Comparison of ENCODE assay signal across 10 mouse cellular contexts in genomic region chrX:152973476-152974203, GRCm38 (mm10). TPM values are rescaled to one million over a fixed set of nuclear protein-coding genes. Genes with fewer than 3 reads are reported as not detected.
DNase-seq lines count a peak whose midpoint lies in the region; ATAC-seq and TF ChIP-seq lines count a peak whose summit lies in the region.
"Not testable (repeated sequence)": the region's sequence is repeated elsewhere in the genome, so short reads cannot be mapped to it uniquely, and the experiment has no call there.
"Had no signal": no experiment of that assay in that cellular context is flagged by ENCODE, and none has a peak within 500 bp of the region (broad histone marks: within the 10 kb centered on the region; RNA-seq: fewer than 3 reads in every experiment).

No protein-coding gene starts in this region.

- 20% methylated on average over 6 of the region's 19 CpGs for WGBS in embryonic facial prominence, embryonic 13.5 days
- 38% methylated on average over 5 of the region's 19 CpGs for WGBS in forebrain, postnatal 0 days
- 42% methylated on average over 6 of the region's 19 CpGs for WGBS in intestine, embryonic 15.5 days
- 19% methylated on average over 6 of the region's 19 CpGs for WGBS in limb, embryonic 12.5 days
- WGBS in neural tube, embryonic 11.5 days, result 19% methylated on average over 5 of the region's 19 CpGs

- H3K27ac ChIP-seq in embryonic facial prominence, embryonic 13.5 days; intestine, embryonic 15.5 days; limb, embryonic 12.5 days; neural tube, embryonic 11.5 days (ENCODE audit: low read depth, low read length): not testable (repeated sequence)
- peak overlapping the region; percentile 71; the same call in 1 of the 2 replicates for H3K27ac ChIP-seq in forebrain, postnatal 0 days (ENCODE audit: low read depth, low read length)

- peaks cover 19% of the 10 kb centered on the region for H3K27me3 ChIP-seq in embryonic facial prominence, embryonic 13.5 days
- not testable (repeated sequence) for H3K27me3 ChIP-seq in forebrain, postnatal 0 days (ENCODE audit: insufficient read depth, low read length); intestine, embryonic 15.5 days (replicated peaks); neural tube, embryonic 11.5 days (ENCODE audit: control insufficient read depth, insufficient read depth, low read length)
- H3K27me3 ChIP-seq in limb, embryonic 12.5 days, result peaks cover 33% of the 10 kb centered on the region

- H3K36me3 ChIP-seq in embryonic facial prominence, embryonic 13.5 days; forebrain, postnatal 0 days (ENCODE audit: insufficient read depth); intestine, embryonic 15.5 days; limb, embryonic 12.5 days; neural tube, embryonic 11.5 days (ENCODE audit: control insufficient read depth, insufficient read depth, low read length): not testable (repeated sequence)

- not testable (repeated sequence) for TF ChIP-seq CTCF in forebrain, postnatal 0 days (IDR thresholded peaks at IDR 0.05; ENCODE audit: low read depth)

- H3K4me3 ChIP-seq in embryonic facial prominence, embryonic 13.5 days; forebrain, postnatal 0 days (ENCODE audit: low read depth, low read length); intestine, embryonic 15.5 days (replicated peaks); limb, embryonic 12.5 days (replicated peaks); neural tube, embryonic 11.5 days (ENCODE audit: low read depth, low read length): not testable (repeated sequence)

- H3K4me2 ChIP-seq in embryonic facial prominence, embryonic 13.5 days, result peak overlapping the region; percentile 49
- peak overlapping the region; percentile 21; the same call in 1 of the 2 replicates for H3K4me2 ChIP-seq in forebrain, postnatal 0 days (ENCODE audit: low read depth)
- H3K4me2 ChIP-seq in intestine, embryonic 15.5 days (replicated peaks), result peak overlapping the region; percentile 28; the same call in 1 of the 2 replicates
- H3K4me2 ChIP-seq in limb, embryonic 12.5 days, result peak overlapping the region; percentile 37
- H3K4me2 ChIP-seq in neural tube, embryonic 11.5 days (ENCODE audit: low read depth), result not testable (repeated sequence)

- DNase-seq in forebrain, postnatal 0 days; neural tube, embryonic 11.5 days (ENCODE audit: low spot score): not testable (repeated sequence)

- not testable (repeated sequence) for H3K9me3 ChIP-seq in embryonic facial prominence, embryonic 13.5 days; forebrain, postnatal 0 days (ENCODE audit: low read length); intestine, embryonic 15.5 days; limb, embryonic 12.5 days; neural tube, embryonic 11.5 days (ENCODE audit: control insufficient read depth, low read length)

- peak; percentile 72 for ATAC-seq in embryonic facial prominence, embryonic 13.5 days (ENCODE audit: insufficient number of reproducible peaks, insufficient read depth, low FRiP score, low TSS enrichment, low read depth)
- ATAC-seq in forebrain, postnatal 0 days, result peak; percentile 92
- peak; percentile 83 to 89 for ATAC-seq in hematopoietic stem cell, adult 5-6 weeks (replicated peaks in 1 of 2; ENCODE audit: insufficient read depth in 1 of 2, low FRiP score in 2 of 2, low TSS enrichment in 1 of 2, low read depth in 1 of 2, poor library complexity in 2 of 2, severe bottlenecking in 2 of 2)
- peak; percentile 86 for ATAC-seq in intestine, embryonic 15.5 days
- peak; percentile 86 for ATAC-seq in limb, embryonic 12.5 days (ENCODE audit: insufficient number of reproducible peaks, insufficient read depth, low FRiP score, low TSS enrichment, low read depth)
- peak; percentile 24; the same call in 1 of the 2 replicates for ATAC-seq in megakaryocyte, adult 5-6 weeks (ENCODE audit: poor library complexity, severe bottlenecking)
- ATAC-seq in neural tube, embryonic 11.5 days (ENCODE audit: insufficient read depth, low FRiP score, low TSS enrichment), result peak; percentile 96

- not testable (repeated sequence) for H3K9ac ChIP-seq in embryonic facial prominence, embryonic 13.5 days; forebrain, postnatal 0 days; intestine, embryonic 15.5 days; limb, embryonic 12.5 days (replicated peaks); neural tube, embryonic 11.5 days (ENCODE audit: low read length)

- H3K4me1 ChIP-seq in embryonic facial prominence, embryonic 13.5 days; forebrain, postnatal 0 days (ENCODE audit: insufficient read depth); intestine, embryonic 15.5 days (replicated peaks); limb, embryonic 12.5 days (replicated peaks); neural tube, embryonic 11.5 days (ENCODE audit: control insufficient read depth, insufficient read depth, low read length): not testable (repeated sequence)

RNA-seq across cellular contexts. Expression of gene Usp51, which starts 32.6 kb away (rescaled TPM):
- polyA plus RNA-seq in embryonic facial prominence, embryonic 13.5 days (2015; fragmentation: Nextera tagmentation; extraction: Ambion mirVana), result 0.84 and 1.2 TPM in 2 replicates
- total RNA-seq in forebrain, postnatal 0 days (2014; rRNA removed), result 2.9 and 6.4 TPM in 2 replicates
- polyA plus RNA-seq in forebrain, postnatal 0 days (2015; fragmentation: Nextera tagmentation; extraction: Ambion mirVana), result 1.4 and 2.0 TPM in 2 replicates
- 0.13 TPM in 1 of 2 replicates, not detected in the other for total RNA-seq in hematopoietic stem cell, adult 5-6 weeks (2017)
- 0.73 and 0.91 TPM in 2 replicates for polyA plus RNA-seq in intestine, embryonic 15.5 days (2015; fragmentation: Nextera tagmentation; extraction: Ambion mirVana)
- polyA plus RNA-seq in limb, embryonic 12.5 days (2016; fragmentation: Nextera tagmentation; extraction: Ambion mirVana), result 2.1 and 2.4 TPM in 2 replicates
- 0.27 TPM in 1 of 2 replicates, not detected in the other for total RNA-seq in megakaryocyte, adult 5-6 weeks (2015)
- total RNA-seq in megakaryocyte, adult 5-6 weeks (2017), result 0.16 TPM in 1 of 2 replicates, not detected in the other
- polyA plus RNA-seq in neural tube, embryonic 11.5 days (2014; fragmentation: Nextera tagmentation; extraction: Ambion mirVana), result 3.7 and 4.0 TPM in 2 replicates
- total RNA-seq: heart, postnatal 36 days had no signal
- polyA plus RNA-seq: CD4-positive, CD25-positive, alpha-beta regulatory T cell, adult 4 months; small intestine, adult 2 months had no signal

Comparison
In these comparisons a context has a peak if more than half of its experiments do, and no peak if none do; other contexts are left out.
1. ATAC-seq: peak in every context shown above with its lines; median percentile 96 in neural tube, embryonic 11.5 days; 92 in forebrain, postnatal 0 days; 86 in hematopoietic stem cell, adult 5-6 weeks; 86 in intestine, embryonic 15.5 days; 86 in limb, embryonic 12.5 days; 72 in embryonic facial prominence, embryonic 13.5 days; 24 in megakaryocyte, adult 5-6 weeks.